Mouse (Mus musculus): ENCODE results near the gene Samhd1.

DNA sequence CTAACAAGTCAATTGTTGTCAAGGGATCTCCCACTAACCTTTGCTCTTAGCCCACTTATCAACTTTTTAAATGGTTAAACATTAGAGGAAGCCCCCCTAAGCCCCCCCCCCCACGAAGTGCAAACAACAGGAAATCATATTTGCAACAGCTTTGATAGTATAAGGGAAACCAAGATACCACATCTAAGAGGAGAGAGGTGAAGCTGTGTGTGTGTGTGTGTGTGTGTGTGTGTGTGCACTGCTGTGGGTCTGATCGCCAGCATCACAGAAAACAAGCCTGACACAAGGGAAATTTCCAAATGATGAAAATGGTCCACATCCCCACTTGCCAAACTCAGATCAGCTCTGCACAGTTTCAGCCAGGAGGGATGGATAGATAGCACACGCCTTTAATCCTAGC is 16.0 kb downstream of the Samhd1 start:
- TF ChIP-seq CTCF (conservative IDR thresholded peaks at IDR 0.05 in 1 of 2, IDR thresholded peaks at IDR 0.05 in 1 of 2; ENCODE audit: low read depth in 2 of 2, low read length in 2 of 2) (no peak), HCFC1 (IDR thresholded peaks at IDR 0.05; ENCODE audit: low read depth, low read length) (no peak), POLR2AphosphoS2 (IDR thresholded peaks at IDR 0.05; ENCODE audit: low read depth, low read length) (no peak), POLR2A (IDR thresholded peaks at IDR 0.05; ENCODE audit: low read depth, low read length) (no peak), USF2 (conservative IDR thresholded peaks at IDR 0.05; ENCODE audit: low read depth, low read length) (no peak), ZNF384 (IDR thresholded peaks at IDR 0.05; ENCODE audit: low read depth, low read length) (no peak), MAX (IDR thresholded peaks at IDR 0.05; ENCODE audit: low read length) (no peak), TCF12 (IDR thresholded peaks at IDR 0.05; ENCODE audit: low read depth, low read length) (no peak), GABPA (IDR thresholded peaks at IDR 0.05; ENCODE audit: insufficient replicate concordance, low read depth, low read length) (no peak), USF1 (IDR thresholded peaks at IDR 0.05; ENCODE audit: low read depth, low read length) (no peak)

Measured in CH12.LX (cell line).